Mouse (Mus musculus) testis, adult 2 months (tissue): ENCODE results near the gene Grap2.

Experiments
- CTCF ChIP-seq: fragments of 200-500 bp; IDR thresholded peaks from 2 replicates; pipeline ENCODE4 v1.5.1; 2012; ENCODE audit warnings: low read depth, mild to moderate bottlenecking, inconsistent platforms, low read length, moderate library complexity; ENCODE audit not compliant: control insufficient read depth, insufficient read depth, insufficient replicate concordance
- POLR2A ChIP-seq: fragments of 200-500 bp; IDR thresholded peaks from 2 replicates; pipeline ENCODE4 v1.6.1; 2012; ENCODE audit warnings: low read depth, mild to moderate bottlenecking, inconsistent platforms, low read length, moderate library complexity; ENCODE audit not compliant: control insufficient read depth

GRCm38 (mm10) chr15:80533274-80533673 is 39.1 kb upstream of the Grap2 start:
- TF ChIP-seq POLR2A = no peak
- TF ChIP-seq CTCF = no peak
